Mouse (Mus musculus) cortical plate, adult 2 months (tissue): Measurements from ENCODE around the gene Adam25. TPM values are rescaled to one million over a fixed set of nuclear protein-coding genes. Genes with fewer than 3 reads are reported as not detected.
"Not testable (repeated sequence)": the region's sequence is repeated elsewhere in the genome, so short reads cannot be mapped to it uniquely, and the experiment has no call there.

Source experiments
- H3K27ac ChIP-seq: fragments of 200-500 bp; 2 replicates; pipeline ENCODE4 v1.5.1; 2012; ENCODE audit warnings: low read length, control low read depth, inconsistent platforms; ENCODE audit not compliant: insufficient read depth
- H3K4me1 ChIP-seq: fragments of 200-500 bp; 2 replicates; pipeline ENCODE4 v1.6.1; 2011; ENCODE audit warnings: low read length; ENCODE audit not compliant: control insufficient read depth, insufficient read depth
- H3K4me3 ChIP-seq: fragments of 200-500 bp; 2 replicates; pipeline ENCODE4 v1.5.1; 2011; ENCODE audit warnings: mild to moderate bottlenecking, low read length, control low read depth; ENCODE audit not compliant: insufficient read depth
- CTCF ChIP-seq: fragments of 200-500 bp; IDR thresholded peaks from 2 replicates; pipeline ENCODE4 v1.5.1; 2011; ENCODE audit warnings: mild to moderate bottlenecking, control low read depth, low read length; ENCODE audit not compliant: insufficient read depth; ENCODE audit errors: extremely low read depth
- POLR2A ChIP-seq: fragments of 200-500 bp; IDR thresholded peaks from 2 replicates; pipeline ENCODE4 v1.6.1; 2011; ENCODE audit warnings: mild to moderate bottlenecking, low read length, control low read depth; ENCODE audit not compliant: insufficient read depth; ENCODE audit errors: extremely low read depth
- polyA plus RNA-seq: library from polyadenylated mRNA; depleted of rRNA; stranded (reverse); fragments of >200 nt; gene quantifications from 2 replicates; pipeline ENCODE4 v1.2.3, GENCODE M21; 2012; rRNA removed

Gene Adam25
- not detected in 2 replicates for polyA plus RNA-seq

DNA sequence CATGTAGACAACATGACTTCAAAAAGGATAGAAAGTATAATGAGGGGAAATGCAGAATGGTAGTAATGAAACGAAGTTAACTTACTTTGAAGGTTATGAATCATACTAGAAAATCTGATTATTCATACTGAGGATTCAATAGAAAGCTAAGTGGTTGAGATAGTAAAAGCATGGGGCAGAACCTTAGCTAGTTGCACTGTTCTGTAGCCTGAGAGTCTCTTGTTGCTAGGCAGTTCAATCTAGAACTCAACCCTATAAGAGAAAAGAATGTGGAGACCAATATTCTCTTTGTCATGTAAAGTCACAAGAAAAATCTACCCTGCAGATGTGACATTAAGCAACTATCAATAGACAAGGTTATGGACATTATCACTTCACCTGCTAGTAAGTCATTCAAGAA, at the start of gene Adam25:
Gene Adam25, plus strand, starts transcription at position 301 of the 400 bp plus-strand sequence.
- H3K4me3 ChIP-seq, H3K27ac ChIP-seq, H3K4me1 ChIP-seq: not testable (repeated sequence)

DNA sequence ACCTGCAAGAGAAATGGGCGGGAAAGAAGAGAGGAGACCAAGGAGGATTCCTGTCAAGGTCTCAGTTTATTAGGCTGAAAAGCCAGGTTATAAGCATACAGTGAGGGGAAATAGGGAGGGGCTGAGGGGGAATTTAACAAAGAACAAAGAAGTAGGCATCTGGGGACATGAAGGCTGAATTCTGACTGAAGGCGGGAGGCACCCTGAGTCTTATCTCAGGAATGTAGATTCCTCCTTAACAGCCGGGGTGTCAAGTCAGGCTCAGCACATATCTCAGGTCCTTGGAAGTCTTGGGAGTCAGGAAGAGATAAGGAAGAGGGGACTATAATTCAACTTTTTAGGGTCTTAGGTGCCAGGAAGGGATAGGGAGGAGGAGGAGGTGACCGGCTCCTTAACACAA, 36.6 kb upstream of the Adam25 start:
- H3K27ac ChIP-seq, H3K4me1 ChIP-seq, H3K4me3 ChIP-seq: not testable (repeated sequence)

- TF ChIP-seq POLR2A: no peak
- TF ChIP-seq CTCF: no peak
- no peak overlapping the region for H3K4me3 ChIP-seq
- no peak overlapping the region for H3K27ac ChIP-seq
- H3K4me1 ChIP-seq: no peaks in the 10 kb centered on the region
These were observed 36.0 kb upstream of the Adam25 start for GRCm38 (mm10) chr8:40715986-40716385.

GRCm38 (mm10) chr8:40783320-40783719, 31.3 kb downstream of the Adam25 start:
- no peaks in the 10 kb centered on the region for H3K4me1 ChIP-seq
- no peak overlapping the region for H3K4me3 ChIP-seq
- TF ChIP-seq CTCF (no peak), POLR2A (no peak)
- H3K27ac ChIP-seq: no peak overlapping the region

GRCm38 (mm10) chr8:40792973-40793372, 41.0 kb downstream of the Adam25 start, which contains the start of gene Adam20:
TSS of gene Adam20 (plus strand) at chr8:40793273.
- H3K4me3 ChIP-seq, H3K4me1 ChIP-seq, H3K27ac ChIP-seq: not testable (repeated sequence)

DNA sequence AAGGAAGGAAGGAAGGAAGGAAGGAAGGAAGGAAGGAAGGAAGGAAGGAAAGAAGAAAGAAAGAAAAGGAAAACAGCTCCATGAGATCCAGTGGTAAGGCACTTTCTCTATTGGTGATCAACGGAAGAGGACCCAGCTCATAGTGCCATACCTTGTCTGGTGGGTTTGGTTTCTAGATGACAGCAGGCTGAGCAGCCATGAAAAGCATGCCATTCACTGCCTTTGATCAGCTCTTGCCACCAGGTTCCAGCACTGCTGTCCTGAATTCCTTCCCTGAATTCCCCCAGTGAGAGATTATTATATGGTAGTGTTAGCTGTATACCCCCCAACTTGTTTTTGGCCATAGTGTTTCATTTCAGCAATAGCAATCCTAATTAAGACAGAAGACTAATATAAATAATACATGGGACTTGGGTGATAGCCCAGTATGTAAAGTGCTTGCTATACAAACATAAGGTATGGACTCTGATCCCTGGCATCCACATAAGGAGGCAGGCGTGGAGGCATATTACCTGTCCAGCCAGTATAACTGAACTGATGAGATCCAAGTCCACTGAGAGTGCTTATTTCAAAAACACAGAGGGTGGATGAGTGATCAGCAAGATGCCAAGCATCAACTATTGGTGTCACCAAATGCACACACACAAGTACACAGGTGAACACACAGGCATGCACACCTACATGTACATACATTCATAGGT, 51.5 kb downstream of the Adam25 start:
- no peaks in the 10 kb centered on the region for H3K4me1 ChIP-seq
- H3K27ac ChIP-seq: no peak overlapping the region
- H3K4me3 ChIP-seq: no peak overlapping the region
- no peak for TF ChIP-seq CTCF
- TF ChIP-seq POLR2A: no peak

Other genes starting within 250 kb of the Adam25 start
- gene Adam24, start 77.1 kb upstream of the Adam25 start, polyA plus RNA-seq: not detected in 2 replicates
- gene Adam20, start 41.1 kb downstream of the Adam25 start, polyA plus RNA-seq: not detected in 2 replicates
- not detected in 2 replicates for gene Adam39, start 70.8 kb downstream of the Adam25 start, polyA plus RNA-seq